ENCODE assay signal across 9 mouse cellular contexts in genomic region chr9:71895291-71895690, GRCm38 (mm10).
A peak's percentile ranks its signal among the peaks of the same experiment; 100 is the strongest.
DNase-seq lines count a peak whose midpoint lies in the region; ATAC-seq and TF ChIP-seq lines count a peak whose summit lies in the region.
"Had no signal": no experiment of that assay in that cellular context is flagged by ENCODE, and none has a peak within 500 bp of the region (broad histone marks: within the 10 kb centered on the region; RNA-seq: fewer than 3 reads in every experiment).

No protein-coding gene starts in this region.

- peak; percentile 74 for DNase-seq in kidney, postnatal 0 days (ENCODE audit: low spot score)
- no peak for DNase-seq in kidney, adult 18-20 months
- DNase-seq in neural tube, embryonic 11.5 days (ENCODE audit: low spot score), result peak; percentile 43
- no peak for DNase-seq in T-cell, adult 2 months (ENCODE audit: low spot score)
- no peak for DNase-seq in cerebellum, adult 2 months
- DNase-seq: cerebellum, postnatal 14 days had no signal

- no peak for TF ChIP-seq POLR2A in cerebellum, adult 2 months (IDR thresholded peaks at IDR 0.05; ENCODE audit: borderline replicate concordance, insufficient read depth, low read length)

- H3K36me3 ChIP-seq in kidney, postnatal 0 days (ENCODE audit: insufficient read depth, low read length), result no peaks in the 10 kb centered on the region
- H3K36me3 ChIP-seq in embryonic facial prominence, embryonic 12.5 days, result no peaks in the 10 kb centered on the region
- no peaks in the 10 kb centered on the region for H3K36me3 ChIP-seq in hindbrain, embryonic 15.5 days
- H3K36me3 ChIP-seq in neural tube, embryonic 11.5 days (ENCODE audit: control insufficient read depth, insufficient read depth, low read length), result no peaks in the 10 kb centered on the region
- H3K36me3 ChIP-seq in intestine, embryonic 15.5 days, result no peaks in the 10 kb centered on the region

- H3K4me1 ChIP-seq in kidney, postnatal 0 days (replicated peaks; ENCODE audit: insufficient read depth, low read length), result no peaks in the 10 kb centered on the region
- peaks cover 39% of the 10 kb centered on the region for H3K4me1 ChIP-seq in embryonic facial prominence, embryonic 12.5 days
- H3K4me1 ChIP-seq in hindbrain, embryonic 15.5 days (replicated peaks), result peaks cover 41% of the 10 kb centered on the region
- H3K4me1 ChIP-seq in neural tube, embryonic 11.5 days (ENCODE audit: control insufficient read depth, insufficient read depth, low read length), result peaks cover 19% of the 10 kb centered on the region
- H3K4me1 ChIP-seq in intestine, embryonic 15.5 days (replicated peaks), result 0 out of 2 replicates have a peak, but pooled peaks cover 5% of the 10 kb centered on the region
- no peaks in the 10 kb centered on the region for H3K4me1 ChIP-seq in cerebellum, adult 2 months (ENCODE audit: control insufficient read depth, insufficient read depth, low read length)

- H3K27me3 ChIP-seq in kidney, postnatal 0 days (ENCODE audit: insufficient read depth, low read length), result no peaks in the 10 kb centered on the region
- H3K27me3 ChIP-seq in embryonic facial prominence, embryonic 12.5 days, result no peaks in the 10 kb centered on the region
- no peaks in the 10 kb centered on the region for H3K27me3 ChIP-seq in hindbrain, embryonic 15.5 days
- H3K27me3 ChIP-seq in neural tube, embryonic 11.5 days (ENCODE audit: control insufficient read depth, insufficient read depth, low read length), result no peaks in the 10 kb centered on the region
- H3K27me3 ChIP-seq in intestine, embryonic 15.5 days (replicated peaks), result no peaks in the 10 kb centered on the region
- H3K27me3 ChIP-seq in cerebellum, adult 2 months (ENCODE audit: control insufficient read depth, insufficient read depth, low read length), result no peaks in the 10 kb centered on the region

- no peak overlapping the region for H3K4me3 ChIP-seq in kidney, postnatal 0 days (replicated peaks; ENCODE audit: low read depth, low read length)
- H3K4me3 ChIP-seq in embryonic facial prominence, embryonic 12.5 days, result peak overlapping the region; percentile 32
- H3K4me3 ChIP-seq in hindbrain, embryonic 15.5 days, result peak overlapping the region; percentile 40
- peak overlapping the region; percentile 51 for H3K4me3 ChIP-seq in neural tube, embryonic 11.5 days (ENCODE audit: low read depth, low read length)
- H3K4me3 ChIP-seq in intestine, embryonic 15.5 days (replicated peaks), result no peak overlapping the region
- no peak overlapping the region for H3K4me3 ChIP-seq in cerebellum, adult 2 months (replicated peaks; ENCODE audit: insufficient read depth, low read depth, low read length)

- H3K27ac ChIP-seq in kidney, postnatal 0 days, result no peak overlapping the region
- H3K27ac ChIP-seq in embryonic facial prominence, embryonic 12.5 days, result 0 out of 2 replicates have a peak overlapping the region, but pooled peaks have one; percentile 73
- H3K27ac ChIP-seq in hindbrain, embryonic 15.5 days (replicated peaks), result peak overlapping the region; percentile 61; the same call in 1 of the 2 replicates
- 0 out of 2 replicates have a peak overlapping the region, but pooled peaks have one; percentile 29 for H3K27ac ChIP-seq in neural tube, embryonic 11.5 days (ENCODE audit: low read depth, low read length)
- H3K27ac ChIP-seq in intestine, embryonic 15.5 days, result no peak overlapping the region
- no peak overlapping the region for H3K27ac ChIP-seq in cerebellum, adult 2 months (ENCODE audit: insufficient read depth, low read length)

- TF ChIP-seq CTCF in kidney, postnatal 0 days (IDR thresholded peaks at IDR 0.05; ENCODE audit: low read depth), result no peak
- TF ChIP-seq CTCF in cerebellum, adult 2 months (IDR thresholded peaks at IDR 0.05; ENCODE audit: borderline replicate concordance, insufficient read depth, low read depth, low read length), result no peak

- H3K4me2 ChIP-seq in kidney, postnatal 0 days (ENCODE audit: low read length), result no peak overlapping the region
- peak overlapping the region; percentile 38 for H3K4me2 ChIP-seq in embryonic facial prominence, embryonic 12.5 days (replicated peaks)
- H3K4me2 ChIP-seq in hindbrain, embryonic 15.5 days, result peak overlapping the region; percentile 54
- H3K4me2 ChIP-seq in neural tube, embryonic 11.5 days (ENCODE audit: low read depth), result peak overlapping the region; percentile 28
- no peak overlapping the region for H3K4me2 ChIP-seq in intestine, embryonic 15.5 days (replicated peaks)

- WGBS in kidney, postnatal 0 days, result 35% methylated on average over 7 of the region's 7 CpGs
- 14% methylated on average over 7 of the region's 7 CpGs for WGBS in embryonic facial prominence, embryonic 12.5 days
- 7% methylated on average over 7 of the region's 7 CpGs for WGBS in hindbrain, embryonic 15.5 days
- 7% methylated on average over 7 of the region's 7 CpGs for WGBS in neural tube, embryonic 11.5 days
- WGBS in intestine, embryonic 15.5 days, result 32% methylated on average over 7 of the region's 7 CpGs
- 60% methylated on average over 7 of the region's 7 CpGs for WGBS in cerebellum, adult 2 months

- H3K9ac ChIP-seq in kidney, postnatal 0 days (ENCODE audit: low read depth, low read length), result no peak overlapping the region
- no peak overlapping the region for H3K9ac ChIP-seq in embryonic facial prominence, embryonic 12.5 days
- H3K9ac ChIP-seq in hindbrain, embryonic 15.5 days, result no peak overlapping the region
- no peak overlapping the region for H3K9ac ChIP-seq in neural tube, embryonic 11.5 days (ENCODE audit: low read length)
- no peak overlapping the region for H3K9ac ChIP-seq in intestine, embryonic 15.5 days

- no peak for ATAC-seq in kidney, postnatal 0 days (replicated peaks; ENCODE audit: low FRiP score, low read depth)
- no peak for ATAC-seq in embryonic facial prominence, embryonic 12.5 days (ENCODE audit: insufficient number of reproducible peaks, insufficient read depth, low FRiP score, low TSS enrichment)
- ATAC-seq in hindbrain, embryonic 15.5 days (ENCODE audit: low FRiP score, low read depth), result no peak
- peak; percentile 31; the same call in 1 of the 2 replicates for ATAC-seq in neural tube, embryonic 11.5 days (ENCODE audit: insufficient read depth, low FRiP score, low TSS enrichment)
- ATAC-seq in intestine, embryonic 15.5 days, result no peak

- H3K9me3 ChIP-seq in kidney, postnatal 0 days (replicated peaks; ENCODE audit: low read length), result no peaks in the 10 kb centered on the region
- no peaks in the 10 kb centered on the region for H3K9me3 ChIP-seq in embryonic facial prominence, embryonic 12.5 days
- no peaks in the 10 kb centered on the region for H3K9me3 ChIP-seq in hindbrain, embryonic 15.5 days
- H3K9me3 ChIP-seq in neural tube, embryonic 11.5 days (ENCODE audit: control insufficient read depth, low read length), result no peaks in the 10 kb centered on the region
- no peaks in the 10 kb centered on the region for H3K9me3 ChIP-seq in intestine, embryonic 15.5 days

Comparison
In these comparisons a context has a peak if more than half of its experiments do, and no peak if none do; other contexts are left out.
1. DNase-seq: peak in kidney, postnatal 0 days (single experiment) and neural tube, embryonic 11.5 days (single experiment); none in kidney, adult 18-20 months (single experiment), T-cell, adult 2 months (single experiment) and cerebellum, adult 2 months (0 of 2).
2. H3K27ac ChIP-seq: peak in embryonic facial prominence, embryonic 12.5 days (single experiment), hindbrain, embryonic 15.5 days (single experiment) and neural tube, embryonic 11.5 days (single experiment); none in kidney, postnatal 0 days (single experiment), intestine, embryonic 15.5 days (single experiment) and cerebellum, adult 2 months (single experiment).
3. H3K4me2 ChIP-seq: peak in embryonic facial prominence, embryonic 12.5 days (single experiment), hindbrain, embryonic 15.5 days (single experiment) and neural tube, embryonic 11.5 days (single experiment); none in kidney, postnatal 0 days (single experiment) and intestine, embryonic 15.5 days (single experiment).
4. H3K4me3 ChIP-seq: peak in embryonic facial prominence, embryonic 12.5 days (single experiment), hindbrain, embryonic 15.5 days (single experiment) and neural tube, embryonic 11.5 days (single experiment); none in kidney, postnatal 0 days (single experiment), intestine, embryonic 15.5 days (single experiment) and cerebellum, adult 2 months (single experiment).